In genomic region chr4:143219316-143219751, GRCm38 (mm10) we compare ENCODE assay signal across 12 mouse cellular contexts. TPM values are rescaled to one million over a fixed set of nuclear protein-coding genes. Genes with fewer than 3 reads are reported as not detected.
DNase-seq lines count a peak whose midpoint lies in the region; ATAC-seq lines count a peak whose summit lies in the region.
"Had no signal": no experiment of that assay in that cellular context is flagged by ENCODE, and none has a peak within 500 bp of the region (broad histone marks: within the 10 kb centered on the region; RNA-seq: fewer than 3 reads in every experiment).

No protein-coding gene starts in this region.

- no peaks in the 10 kb centered on the region for H3K36me3 ChIP-seq in forebrain, embryonic 16.5 days (ENCODE audit: control insufficient read depth, insufficient read depth)
- H3K36me3 ChIP-seq in midbrain, embryonic 12.5 days: no peaks in the 10 kb centered on the region
- H3K36me3 ChIP-seq: G1E; limb, embryonic 13.5 days; stomach, embryonic 15.5 days had no signal

- WGBS in forebrain, embryonic 16.5 days: 21% methylated on average over 9 of the region's 9 CpGs
- 27% methylated on average over 9 of the region's 9 CpGs for whole genome bisulfite sequencing in midbrain, embryonic 12.5 days

- H3K4me2 ChIP-seq in forebrain, embryonic 16.5 days (ENCODE audit: low read length): peak overlapping the region; percentile 43
- H3K4me2 ChIP-seq in midbrain, embryonic 12.5 days (replicated peaks): peak overlapping the region; percentile 37
- H3K4me2 ChIP-seq: limb, embryonic 13.5 days; stomach, embryonic 15.5 days had no signal

- H3K9me3 ChIP-seq in forebrain, embryonic 16.5 days (ENCODE audit: control insufficient read depth, low read length): no peaks in the 10 kb centered on the region
- H3K9me3 ChIP-seq in midbrain, embryonic 12.5 days: no peaks in the 10 kb centered on the region
- H3K9me3 ChIP-seq: G1E; limb, embryonic 13.5 days; stomach, embryonic 15.5 days had no signal

- peak; percentile 22 to 23 for DNase-seq in spleen, adult 18-20 months
- DNase-seq in spleen, postnatal 10 days (ENCODE audit: low spot score in 2 of 2): no peak
- peak; percentile 45 for DNase-seq in thymus, postnatal 25 days
- DNase-seq in left cerebral cortex, adult 18-20 months (ENCODE audit: low spot score in 2 of 2): no peak
- no peak for DNase-seq in heart, adult 11 months
- no peak for DNase-seq in adrenal gland, adult 18-20 months (ENCODE audit: low spot score in 2 of 2)

- H3K4me1 ChIP-seq in forebrain, embryonic 16.5 days (replicated peaks; ENCODE audit: control insufficient read depth, insufficient read depth, low read length): 0 out of 2 replicates have a peak, but pooled peaks cover 4% of the 10 kb centered on the region
- H3K4me1 ChIP-seq in midbrain, embryonic 12.5 days: peaks cover 5% of the 10 kb centered on the region; the same call in 1 of the 2 replicates
- H3K4me1 ChIP-seq: limb, embryonic 13.5 days; stomach, embryonic 15.5 days had no signal

- H3K9ac ChIP-seq in forebrain, embryonic 16.5 days (replicated peaks; ENCODE audit: low read depth, low read length): peak overlapping the region; percentile 53
- no peak overlapping the region for H3K9ac ChIP-seq in midbrain, embryonic 12.5 days (replicated peaks)
- H3K9ac ChIP-seq: limb, embryonic 13.5 days; stomach, embryonic 15.5 days had no signal

- peak overlapping the region; percentile 16; the same call in 1 of the 2 replicates for H3K4me3 ChIP-seq in forebrain, embryonic 16.5 days (replicated peaks; ENCODE audit: low read length)
- H3K4me3 ChIP-seq in midbrain, embryonic 12.5 days: peak overlapping the region; percentile 19
- H3K4me3 ChIP-seq: erythroblast, embryonic 14.5 days; limb, embryonic 13.5 days; stomach, embryonic 15.5 days had no signal

- ATAC-seq in forebrain, embryonic 16.5 days: peak; percentile 81
- ATAC-seq in midbrain, embryonic 12.5 days (ENCODE audit: low FRiP score, low read depth): peak; percentile 87

- no peaks in the 10 kb centered on the region for H3K27me3 ChIP-seq in forebrain, embryonic 16.5 days (replicated peaks; ENCODE audit: control insufficient read depth, insufficient read depth, low read length)
- 0 out of 2 replicates have a peak, but pooled peaks cover 6% of the 10 kb centered on the region for H3K27me3 ChIP-seq in midbrain, embryonic 12.5 days
- H3K27me3 ChIP-seq: limb, embryonic 13.5 days; stomach, embryonic 15.5 days had no signal

- H3K27ac ChIP-seq in forebrain, embryonic 16.5 days (ENCODE audit: low read length): peak overlapping the region; percentile 73
- peak overlapping the region; percentile 83 for H3K27ac ChIP-seq in midbrain, embryonic 12.5 days (replicated peaks)
- H3K27ac ChIP-seq: limb, embryonic 13.5 days; stomach, embryonic 15.5 days had no signal

RNA-seq across cellular contexts. Expression of gene Prdm2, which starts 6.5 kb away (rescaled TPM):
- polyA plus RNA-seq in forebrain, embryonic 16.5 days (2015; fragmentation: Nextera tagmentation; extraction: Ambion mirVana): 18.1 and 19.4 TPM in 2 replicates
- polyA plus RNA-seq in midbrain, embryonic 12.5 days (2016; fragmentation: Nextera tagmentation; extraction: Ambion mirVana): 20.6 and 21.7 TPM in 2 replicates
- total RNA-seq in left cerebral cortex, adult 18-20 months (2021): 10 to 100 TPM; 44.1 to 45.1 TPM
- total RNA-seq in adrenal gland, adult 18-20 months (2021): 10 to 100 TPM; 25.7 to 35.1 TPM

Comparison
In these comparisons a context has a peak if more than half of its experiments do, and no peak if none do; other contexts are left out.
1. DNase-seq: peak in spleen, adult 18-20 months (2 of 2) and thymus, postnatal 25 days (single experiment); none in spleen, postnatal 10 days (0 of 2), left cerebral cortex, adult 18-20 months (0 of 2), heart, adult 11 months (single experiment) and adrenal gland, adult 18-20 months (0 of 2).